Mouse (Mus musculus): ENCODE results near the gene Zfr.
"Not testable (repeated sequence)": the region's sequence is repeated elsewhere in the genome, so short reads cannot be mapped to it uniquely, and the experiment has no call there.

Zfr gene

DNA sequence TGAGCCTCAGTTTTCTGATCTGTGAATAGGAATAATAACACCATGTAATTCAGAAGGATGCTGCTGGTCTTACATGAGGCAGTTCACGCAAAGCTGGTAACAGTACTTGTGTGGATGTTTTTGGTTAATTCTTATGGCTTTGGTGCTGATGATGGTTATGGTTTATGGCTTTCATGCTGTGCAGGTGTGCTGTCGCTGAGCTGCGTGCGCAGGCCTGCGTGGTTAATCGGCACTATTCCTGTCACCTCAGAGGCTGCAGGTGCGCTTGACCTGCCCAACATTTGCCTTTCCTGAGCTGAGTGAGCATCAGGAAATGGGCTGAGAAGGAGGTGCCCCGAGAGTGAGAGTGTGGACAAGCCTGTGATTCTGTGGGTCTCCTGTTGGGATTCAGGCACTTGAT is 98.5 kb downstream of the Zfr start:
- no peak for DNase-seq (ENCODE audit: low spot score)

DNA sequence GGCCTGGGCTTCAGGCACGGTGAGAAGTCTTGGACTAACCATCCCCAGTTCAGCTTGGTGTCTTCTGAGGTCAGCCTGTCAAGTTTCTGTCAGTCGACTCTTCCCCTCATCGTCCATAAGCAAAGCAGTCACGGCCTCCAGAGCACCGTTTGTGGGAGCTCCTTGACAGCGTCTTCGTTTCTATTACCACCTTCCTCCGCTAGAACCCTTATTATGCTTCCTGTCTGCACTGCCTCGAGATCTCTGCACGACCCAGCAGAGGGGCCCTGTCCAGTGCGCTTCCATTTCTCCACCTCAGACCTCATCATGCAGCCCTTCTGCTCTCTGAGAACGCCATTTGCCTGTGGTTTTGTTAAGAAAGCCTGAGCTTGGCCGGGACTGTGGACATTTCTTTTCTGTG is 99.2 kb downstream of the Zfr start:
- no peak for DNase-seq (ENCODE audit: low spot score)

- DNase-seq (ENCODE audit: low spot score): not testable (repeated sequence)
Observed at GRCm38 (mm10) chr15:12217332-12217731, 99.7 kb downstream of the Zfr start.

DNA sequence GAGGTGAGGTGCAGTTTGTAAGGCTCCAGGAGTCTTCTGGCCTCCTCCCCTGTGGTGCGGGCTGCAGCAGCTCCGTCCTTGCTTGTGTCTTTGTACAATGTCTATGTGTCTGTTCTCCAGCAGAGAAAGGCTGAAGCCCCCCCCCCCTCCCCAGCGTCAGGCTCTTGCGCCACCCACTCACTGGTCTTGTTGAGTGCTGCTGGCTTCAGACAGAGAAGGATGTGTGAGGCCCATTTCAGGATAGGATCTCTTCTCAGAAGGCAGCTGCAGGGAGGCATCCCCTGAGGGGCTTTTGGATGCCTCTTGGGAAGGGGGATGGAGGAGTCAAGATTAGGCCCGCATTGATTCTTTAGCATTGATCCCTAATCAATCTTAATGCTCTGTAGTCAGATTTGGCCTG is 100.2 kb downstream of the Zfr start:
- no peak for DNase-seq (ENCODE audit: low spot score)

- DNase-seq (ENCODE audit: low spot score): no peak
Observed at GRCm38 (mm10) chr15:12218583-12219382, 101.2 kb downstream of the Zfr start.

GRCm38 (mm10) chr15:12221131-12221530 is 103.5 kb downstream of the Zfr start:
- DNase-seq (ENCODE audit: low spot score): no peak

DNA sequence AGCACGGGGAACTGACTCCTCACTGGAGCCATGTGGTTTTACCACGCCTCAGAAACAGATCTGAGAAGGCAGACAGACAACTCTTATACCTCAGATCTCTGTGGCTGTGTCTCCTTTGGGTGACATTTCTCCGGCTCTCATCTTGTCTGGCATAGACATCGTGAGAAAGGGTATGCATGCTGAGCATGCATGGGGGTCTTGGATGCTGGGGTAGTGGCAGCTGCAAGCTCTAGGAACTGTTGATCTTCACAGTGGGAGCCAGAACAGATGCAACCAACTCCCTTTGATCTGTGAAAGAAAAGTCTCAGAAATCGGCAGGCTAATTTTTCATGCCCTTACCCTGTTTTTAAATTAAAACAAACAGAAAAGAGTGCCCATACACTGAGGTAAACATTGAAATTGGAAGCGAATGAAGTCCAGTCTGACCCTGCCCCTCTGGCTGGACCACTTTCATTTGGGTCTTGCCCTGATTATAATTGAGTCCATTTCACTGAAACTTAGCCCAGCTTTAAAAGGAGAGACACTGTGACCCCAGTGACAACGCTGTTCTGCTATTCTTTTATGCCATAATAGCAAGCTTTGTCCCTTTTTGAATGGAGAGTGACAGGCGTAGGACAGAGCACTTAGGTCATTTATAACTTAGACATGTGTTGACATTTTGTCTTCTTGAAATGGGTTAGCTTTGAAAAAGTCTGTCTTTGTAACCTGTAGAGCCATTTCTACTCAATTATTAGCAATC is 105.1 kb downstream of the Zfr start:
- DNase-seq (ENCODE audit: low spot score): no peak

DNA sequence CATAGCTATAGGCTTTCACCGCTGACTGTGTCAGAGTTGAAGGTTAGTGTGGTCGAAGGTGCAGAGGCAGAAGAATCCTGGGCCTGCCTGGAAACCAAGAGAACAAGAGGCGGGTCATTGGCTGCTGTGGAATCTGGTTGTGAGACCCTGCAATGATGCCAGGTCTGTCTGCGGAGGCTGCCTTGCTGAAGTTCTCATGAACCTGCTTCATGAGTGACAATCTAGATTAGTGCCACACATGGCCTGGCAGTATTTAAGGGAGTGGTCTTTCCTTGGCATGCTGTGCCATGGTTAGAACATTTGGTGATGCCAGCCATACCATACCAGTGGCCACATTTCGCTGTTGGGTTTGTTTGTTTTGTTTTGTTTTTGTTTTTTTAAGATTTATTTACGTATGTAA is 105.8 kb downstream of the Zfr start:
- no peak for DNase-seq (ENCODE audit: low spot score)

DNA sequence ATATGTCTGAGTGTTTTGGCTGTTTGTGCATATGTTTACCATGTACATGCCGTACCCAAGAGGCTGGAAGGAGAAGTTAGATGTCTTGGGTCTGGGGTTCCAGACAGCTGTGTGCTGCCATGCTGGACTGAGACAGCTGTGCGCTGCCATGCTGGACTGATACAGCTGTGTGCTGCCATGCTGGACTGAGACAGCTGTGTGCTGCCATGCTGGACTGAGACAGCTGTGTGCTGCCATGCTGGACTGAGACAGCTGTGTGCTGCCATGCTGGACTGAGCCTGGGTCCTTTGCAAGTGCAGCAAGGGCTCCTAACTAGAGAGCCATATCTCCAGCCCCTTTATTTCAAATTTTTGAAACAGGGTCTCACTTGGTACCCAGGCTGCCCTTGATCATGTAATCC is 106.6 kb downstream of the Zfr start:
- no peak for DNase-seq (ENCODE audit: low spot score)

DNA sequence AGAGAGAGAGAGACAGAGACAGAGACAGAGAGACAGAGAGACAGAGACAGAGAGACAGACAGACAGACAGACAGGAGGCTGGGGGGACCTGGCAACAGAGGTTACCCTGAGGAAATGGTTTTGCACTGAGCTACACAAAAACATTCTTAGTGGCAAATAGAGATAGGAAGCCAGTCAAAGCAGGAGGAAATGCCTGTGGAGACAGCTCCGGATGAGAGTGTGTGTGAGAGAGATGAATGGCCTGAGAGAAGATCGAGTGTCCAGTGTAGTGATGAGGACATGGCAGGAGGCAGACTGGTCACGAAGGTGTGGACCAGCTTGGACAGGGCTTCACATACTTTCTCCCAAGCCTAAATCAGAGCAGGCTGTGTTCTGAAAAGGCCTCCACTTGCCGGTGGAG is 107.4 kb downstream of the Zfr start:
- no peak for DNase-seq (ENCODE audit: low spot score)

GRCm38 (mm10) chr15:12226908-12227307 is 109.3 kb downstream of the Zfr start:
- no peak for DNase-seq (ENCODE audit: low spot score)

DNA sequence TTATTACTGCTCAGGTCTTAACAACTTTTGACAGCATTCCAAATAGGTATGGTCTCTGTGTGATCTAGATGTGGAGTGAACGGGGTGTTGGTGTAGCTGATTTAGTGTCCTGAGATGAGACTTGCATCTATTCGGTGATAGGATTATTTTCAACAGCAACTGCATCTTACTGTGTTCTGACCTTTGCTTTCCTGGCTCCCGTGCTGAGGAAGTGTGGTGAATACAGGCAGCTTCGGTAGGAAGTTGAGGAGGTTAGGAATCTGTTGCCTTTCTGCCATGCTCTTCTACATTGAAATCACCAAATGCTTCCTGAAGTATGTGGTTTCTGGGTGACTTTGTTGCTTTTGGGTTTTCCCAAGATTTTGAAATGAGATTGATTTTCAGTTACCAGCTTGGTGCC is 109.7 kb downstream of the Zfr start:
- DNase-seq (ENCODE audit: low spot score): no peak

- no peak for DNase-seq (ENCODE audit: low spot score)
Observed at GRCm38 (mm10) chr15:12229603-12230242, 112.1 kb downstream of the Zfr start.

- DNase-seq (ENCODE audit: low spot score): no peak
Observed at GRCm38 (mm10) chr15:12230243-12230935, 112.8 kb downstream of the Zfr start.

DNA sequence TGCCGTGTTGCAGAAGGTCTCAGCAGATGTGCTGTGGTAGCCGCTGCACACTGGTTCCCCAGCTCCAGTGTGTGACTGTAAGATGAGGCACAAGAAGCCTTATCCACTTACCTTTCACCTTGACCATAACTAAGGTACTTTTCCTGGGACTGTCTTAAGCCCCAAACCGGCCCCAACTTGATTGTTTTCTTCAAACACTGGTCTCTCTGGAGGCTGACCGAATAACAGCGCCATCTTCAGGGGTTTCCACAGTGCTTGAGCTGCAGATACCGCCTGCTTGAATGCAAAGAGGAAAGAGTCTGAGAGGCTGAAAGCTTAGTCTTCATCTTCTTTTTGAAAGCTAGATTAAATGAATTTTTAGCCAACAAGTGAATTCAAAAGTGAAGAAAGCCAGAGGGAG is 113.8 kb downstream of the Zfr start:
- DNase-seq (ENCODE audit: low spot score): no peak

DNA sequence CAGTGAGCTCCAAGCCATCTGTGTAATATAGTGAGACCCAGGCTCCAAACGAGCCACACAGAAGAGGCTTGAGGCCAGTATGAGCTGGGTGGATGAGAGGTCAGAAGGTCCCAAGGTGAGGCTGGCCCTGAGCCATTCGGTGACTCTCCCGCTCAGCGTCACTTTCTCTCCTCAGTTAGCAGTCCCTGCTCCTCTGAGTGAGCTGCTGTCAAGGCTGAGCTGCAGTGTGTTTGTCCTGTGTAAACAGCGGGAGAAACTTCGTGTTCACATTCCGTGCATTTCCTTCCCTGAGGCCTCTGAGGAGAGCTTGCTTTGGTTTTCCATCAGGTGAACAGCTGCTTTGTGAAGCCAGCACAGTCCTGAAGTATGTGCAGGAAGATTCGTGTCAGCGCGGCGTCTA is 114.8 kb downstream of the Zfr start:
- no peak for DNase-seq (ENCODE audit: low spot score)

- DNase-seq (ENCODE audit: low spot score): no peak
Observed at GRCm38 (mm10) chr15:12233021-12233420, 115.4 kb downstream of the Zfr start.
